Mouse (Mus musculus): ENCODE data around the gene Chmp1a.
A peak's percentile ranks its signal among the peaks of the same experiment; 100 is the strongest.
"Not testable (repeated sequence)": the region's sequence is repeated elsewhere in the genome, so short reads cannot be mapped to it uniquely, and the experiment has no call there.

Chmp1a gene

GRCm38 (mm10) chr8:123231742-123232141 lies 19.2 kb upstream of the Chmp1a start:
- DNase-seq: no peak

- not testable (repeated sequence) for DNase-seq
Observed at GRCm38 (mm10) chr8:123230326-123230725, 17.8 kb upstream of the Chmp1a start.

- DNase-seq: no peak
Observed at GRCm38 (mm10) chr8:123228416-123228815, 15.9 kb upstream of the Chmp1a start.

GRCm38 (mm10) chr8:123224278-123225266 lies 12.0 kb upstream of the Chmp1a start, which contains the start of gene Cdk10:
Gene Cdk10 (plus strand): TSS chr8:123224842.
- DNase-seq: peak; percentile 95 to 97

GRCm38 (mm10) chr8:123220917-123221316 lies 8.4 kb upstream of the Chmp1a start:
- DNase-seq: no peak

GRCm38 (mm10) chr8:123215430-123215829 lies 2.9 kb upstream of the Chmp1a start:
- DNase-seq: no peak

GRCm38 (mm10) chr8:123213118-123213772 lies 682 bp upstream of the Chmp1a start:
- no peak for DNase-seq

- no peak for DNase-seq
Observed at GRCm38 (mm10) chr8:123211876-123212275, 687 bp downstream of the Chmp1a start.

- no peak for DNase-seq
Observed at GRCm38 (mm10) chr8:123203571-123203970, 9.0 kb downstream of the Chmp1a start.

- DNase-seq: peak; percentile 72 to 79
Observed at GRCm38 (mm10) chr8:123202288-123202687, 10.3 kb downstream of the Chmp1a start.

- no peak for DNase-seq
Observed at GRCm38 (mm10) chr8:123199864-123200263, 12.7 kb downstream of the Chmp1a start.

- DNase-seq: not testable (repeated sequence)
Observed at GRCm38 (mm10) chr8:123197016-123197415, 15.5 kb downstream of the Chmp1a start.

GRCm38 (mm10) chr8:123193771-123194170 lies 18.8 kb downstream of the Chmp1a start:
- DNase-seq: no peak

GRCm38 (mm10) chr8:123191908-123192307 lies 20.7 kb downstream of the Chmp1a start:
- DNase-seq: no peak

GRCm38 (mm10) chr8:123190678-123191077 lies 21.9 kb downstream of the Chmp1a start:
- DNase-seq: peak; percentile 61 to 63

GRCm38 (mm10) chr8:123188841-123189240 lies 23.7 kb downstream of the Chmp1a start:
- no peak for DNase-seq

- no peak for DNase-seq
Observed at GRCm38 (mm10) chr8:123188006-123188405, 24.6 kb downstream of the Chmp1a start.

GRCm38 (mm10) chr8:123185566-123186409 lies 26.8 kb downstream of the Chmp1a start, which contains the start of gene Dpep1:
Gene Dpep1 (plus strand): TSS chr8:123186242.
- DNase-seq: no peak

- DNase-seq: no peak
Observed at GRCm38 (mm10) chr8:123181391-123181790, 31.2 kb downstream of the Chmp1a start.

GRCm38 (mm10) chr8:123157888-123158465 lies 54.6 kb downstream of the Chmp1a start, which contains the start of gene Sult5a1:
Gene Sult5a1 (minus strand): TSS chr8:123158315.
- DNase-seq: no peak

- no peak for DNase-seq
Observed at GRCm38 (mm10) chr8:123156070-123156773, 56.3 kb downstream of the Chmp1a start.

- peak; percentile 19 to 23 for DNase-seq
Observed at GRCm38 (mm10) chr8:123155177-123155576, 57.4 kb downstream of the Chmp1a start.

All from cerebellum, adult 18-20 months (tissue).